Mouse (Mus musculus) liver, embryonic 13.5 days (tissue): Measurements from ENCODE around the gene Hes3. TPM values are rescaled to one million over a fixed set of nuclear protein-coding genes. Genes with fewer than 3 reads are reported as not detected.

Source experiments
- ATAC-seq: fragments of 200-750 bp; cut with Nextera tagmentation; 2 replicates; pipeline ENCODE4 v1.8.0; 2017; ENCODE audit warnings: low read depth, mild to moderate bottlenecking, moderate number of reproducible peaks, moderate library complexity
- DNase-seq: peaks from one replicate; pipeline ENCODE4 v3.0.0; 2022
- H3K27ac ChIP-seq: fragments of 300-500 bp; sonication (generic); 2 replicates; pipeline ENCODE4 v1.5.1; 2015; ENCODE audit warnings: moderate library complexity, mild to moderate bottlenecking, inconsistent platforms
- H3K27me3 ChIP-seq: fragments of 300-500 bp; sonication (generic); 2 replicates; pipeline ENCODE4 v1.6.1; 2015; ENCODE audit warnings: mild to moderate bottlenecking, inconsistent platforms
- H3K36me3 ChIP-seq: fragments of 300-500 bp; sonication (generic); 2 replicates; pipeline ENCODE4 v1.6.1; 2015; ENCODE audit warnings: mild to moderate bottlenecking, inconsistent platforms
- H3K4me1 ChIP-seq: fragments of 300-500 bp; sonication (generic); replicated peaks from 2 replicates; pipeline ENCODE4 v1.6.1; 2015; ENCODE audit warnings: inconsistent platforms
- H3K4me2 ChIP-seq: fragments of 300-500 bp; sonication (generic); 2 replicates; pipeline ENCODE4 v1.6.1; 2015; ENCODE audit warnings: inconsistent platforms, mild to moderate bottlenecking, moderate library complexity
- H3K4me3 ChIP-seq: fragments of 300-500 bp; sonication (generic); replicated peaks from 2 replicates; pipeline ENCODE4 v1.5.1; 2015; ENCODE audit warnings: mild to moderate bottlenecking, inconsistent platforms
- H3K9ac ChIP-seq: fragments of 300-500 bp; sonication (generic); 2 replicates; pipeline ENCODE4 v1.6.1; 2015; ENCODE audit warnings: mild to moderate bottlenecking, inconsistent platforms
- H3K9me3 ChIP-seq: fragments of 300-500 bp; sonication (generic); replicated peaks from 2 replicates; pipeline ENCODE4 v1.6.1; 2016; ENCODE audit warnings: inconsistent platforms
- WGBS: fragments of 180-500 bp; shearing (Covaris S2); methylation state at CpG from one replicate; pipeline ENCODE4 v1.1.7; 2015; ENCODE audit not compliant: insufficient replicate concordance; 5-methylcytosine and 5-hydroxymethylcytosine counted together
- polyA plus RNA-seq: library from polyadenylated mRNA; unstranded; fragments of >200 nt; fragmentation: Nextera tagmentation; extraction: Ambion mirVana; gene quantifications from 2 replicates; pipeline ENCODE4 v1.2.1, GENCODE M21; 2015

The Hes3 gene
- polyA plus RNA-seq, 1 experiment from 2014 or later: not detected

DNA sequence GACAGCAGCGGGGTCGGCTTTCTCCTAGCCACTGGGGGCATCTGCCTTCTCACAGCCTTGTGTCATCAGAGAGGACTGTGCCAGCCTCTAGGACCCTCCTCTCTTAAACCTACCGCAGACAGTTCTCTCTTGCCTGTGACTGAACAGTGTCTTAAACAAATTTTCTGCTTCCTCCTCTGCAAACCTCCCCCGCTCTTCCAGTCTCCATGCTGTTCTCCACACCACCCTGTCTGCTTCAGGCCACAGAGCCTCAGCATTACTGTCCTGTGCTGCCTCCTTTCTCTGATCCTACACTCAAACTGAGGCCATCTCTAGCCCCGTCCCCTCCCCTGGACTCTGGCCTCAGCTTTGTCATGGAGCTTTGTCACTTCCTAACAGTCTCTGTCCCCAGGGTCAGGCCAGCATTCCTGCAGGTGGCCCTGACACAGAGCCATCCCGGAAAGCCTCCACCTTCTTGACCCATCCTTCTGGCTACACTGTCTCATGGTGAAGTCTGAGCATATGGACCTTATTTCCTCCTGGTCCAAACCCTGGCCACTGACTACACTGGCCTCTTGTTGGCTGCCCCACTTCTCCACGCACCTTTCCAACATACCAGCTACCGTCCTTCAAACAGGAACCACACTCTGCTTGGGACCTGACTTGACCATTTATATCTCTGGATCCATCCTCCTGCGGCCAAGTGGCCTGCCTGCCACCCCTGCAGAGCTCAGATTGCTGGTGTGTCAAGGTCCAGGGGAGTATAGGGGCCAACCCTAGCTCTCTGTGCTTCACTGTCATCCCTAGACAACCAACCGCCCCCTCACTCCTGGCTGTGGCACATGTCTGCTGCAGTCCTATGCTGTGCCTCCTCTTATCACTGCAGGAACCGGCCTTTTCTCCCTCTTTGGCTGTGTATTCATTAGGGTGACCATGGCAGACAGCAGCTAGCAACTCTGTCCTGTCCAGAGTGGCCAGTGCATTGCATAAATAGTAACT, 46.6 kb downstream of the Hes3 start:
- DNase-seq (no peak), ATAC-seq (peak; percentile 35; the same call in 1 of the 2 replicates)
- WGBS: 69% methylated on average over 11 of the region's 11 CpGs
- Histone ChIP-seq H3K36me3 (no peaks in the 10 kb centered on the region), H3K27me3 (no peaks in the 10 kb centered on the region), H3K4me2 (no peak overlapping the region), H3K4me3 (no peak overlapping the region), H3K4me1 (peaks cover 5% of the 10 kb centered on the region; the same call in 1 of the 2 replicates), H3K27ac (no peak overlapping the region), H3K9ac (no peak overlapping the region), H3K9me3 (no peaks in the 10 kb centered on the region)

DNA sequence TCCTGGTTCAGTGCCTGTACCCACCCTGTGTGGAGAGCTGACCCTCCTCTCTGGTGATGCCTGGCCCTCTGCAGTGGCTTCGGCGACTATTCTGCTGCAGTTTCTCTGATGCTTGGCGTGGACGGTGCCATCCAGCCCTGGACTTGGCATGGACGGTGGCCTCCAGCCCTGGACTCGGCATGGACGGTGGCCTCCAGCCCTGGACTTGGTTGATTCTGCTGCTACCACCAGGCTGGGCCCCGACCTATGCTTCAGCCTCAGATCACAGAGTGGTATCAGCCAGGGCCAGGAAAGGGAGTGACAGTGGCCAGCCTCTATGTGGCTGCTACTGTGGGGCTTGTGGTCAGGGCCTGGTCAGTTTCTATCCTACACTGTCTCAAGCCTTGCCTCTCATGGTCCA, 47.5 kb downstream of the Hes3 start:
- Histone ChIP-seq H3K27me3 (no peaks in the 10 kb centered on the region), H3K4me2 (no peak overlapping the region), H3K4me1 (peaks cover 5% of the 10 kb centered on the region; the same call in 1 of the 2 replicates), H3K9me3 (no peaks in the 10 kb centered on the region), H3K4me3 (no peak overlapping the region), H3K36me3 (no peaks in the 10 kb centered on the region), H3K9ac (no peak overlapping the region), H3K27ac (no peak overlapping the region)
- WGBS: 82% methylated on average over 8 of the region's 8 CpGs
- ATAC-seq (no peak), DNase-seq (no peak)

DNA sequence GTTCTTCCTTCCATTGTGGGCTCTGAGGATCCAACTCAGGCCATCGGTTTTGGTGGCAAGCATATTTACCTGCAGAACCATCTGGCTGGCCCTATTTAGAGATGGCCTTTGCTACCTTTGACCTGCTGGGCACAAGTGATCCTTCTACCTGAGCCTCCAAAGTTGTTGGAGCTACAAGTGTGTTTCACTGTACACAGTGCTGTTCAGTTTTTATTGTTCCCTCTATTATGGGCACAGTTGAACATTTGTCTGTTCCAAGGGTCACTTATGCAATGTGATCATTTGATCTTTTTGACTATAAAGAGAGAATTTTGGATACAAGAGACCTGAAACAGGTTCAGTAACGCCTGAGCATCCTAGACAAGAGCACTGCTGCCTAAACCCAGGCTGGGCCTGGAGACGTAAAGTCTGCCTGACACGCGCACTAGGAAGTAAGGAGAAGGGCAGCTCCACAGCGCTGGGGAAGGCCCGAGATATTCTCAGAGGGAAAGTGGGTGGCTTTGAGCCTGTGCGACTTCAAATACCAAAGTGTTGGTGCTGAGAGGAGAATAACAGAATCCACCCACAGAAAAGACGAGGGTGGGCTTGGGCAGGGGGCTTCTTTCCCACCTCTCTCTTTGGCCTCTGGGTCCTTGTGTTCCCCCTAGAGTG, 48.1 kb downstream of the Hes3 start:
- Histone ChIP-seq H3K4me1 (peaks cover 5% of the 10 kb centered on the region; the same call in 1 of the 2 replicates), H3K27me3 (no peaks in the 10 kb centered on the region), H3K4me3 (no peak overlapping the region), H3K27ac (no peak overlapping the region), H3K9me3 (no peaks in the 10 kb centered on the region), H3K4me2 (no peak overlapping the region), H3K9ac (no peak overlapping the region), H3K36me3 (no peaks in the 10 kb centered on the region)
- WGBS: 72% methylated on average over 9 of the region's 9 CpGs
- DNase-seq (no peak), ATAC-seq (no peak)

DNA sequence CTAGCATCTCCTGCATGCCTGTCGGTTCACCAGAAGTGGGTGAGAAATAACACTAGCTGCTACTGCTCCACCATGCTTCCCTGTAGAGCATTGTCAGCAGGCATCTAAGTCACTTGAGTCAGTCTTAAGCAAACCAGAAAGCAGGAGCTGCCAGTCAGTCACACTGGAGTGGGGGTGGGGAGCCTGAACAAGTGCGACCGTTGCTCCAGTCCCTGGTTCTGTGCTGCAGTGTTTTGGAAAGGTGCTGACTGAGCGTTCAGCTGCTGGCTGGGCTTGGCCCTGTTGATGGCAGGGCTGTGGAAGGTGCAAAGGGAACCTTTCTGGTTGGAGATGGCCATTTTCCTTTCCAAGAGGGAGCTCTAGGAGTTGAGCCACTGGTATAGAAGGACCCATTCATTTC, 51.5 kb downstream of the Hes3 start:
- H3K27me3 ChIP-seq: no peaks in the 10 kb centered on the region
- DNase-seq (no peak), ATAC-seq (no peak)
- 65% methylated on average over 4 of the region's 4 CpGs for WGBS
- H3K4me2 ChIP-seq: no peak overlapping the region
- H3K4me1 ChIP-seq: peaks cover 2% of the 10 kb centered on the region; the same call in 1 of the 2 replicates
- H3K27ac ChIP-seq: no peak overlapping the region; the same call in 1 of the 2 replicates
- H3K9ac ChIP-seq: no peak overlapping the region
- peaks cover 9% of the 10 kb centered on the region; the same call in 1 of the 2 replicates for H3K36me3 ChIP-seq
- no peaks in the 10 kb centered on the region for H3K9me3 ChIP-seq
- no peak overlapping the region for H3K4me3 ChIP-seq

Other genes starting within 250 kb of the Hes3 start
- 4.9 and 5.1 TPM in 2 replicates for gene Plekhg5, start 219.2 kb downstream of the Hes3 start, polyA plus RNA-seq
- 0.37 and 0.48 TPM in 2 replicates for gene Tnfrsf25, start 175.7 kb downstream of the Hes3 start, polyA plus RNA-seq
- gene Espn, start 139.3 kb downstream of the Hes3 start, polyA plus RNA-seq: 1.8 and 2.1 TPM in 2 replicates
- 0.06 TPM in 1 of 2 replicates, not detected in the other for gene Hes2, start 132.8 kb downstream of the Hes3 start, polyA plus RNA-seq
- 24.8 and 25.2 TPM in 2 replicates for gene Acot7, start 113.5 kb downstream of the Hes3 start, polyA plus RNA-seq
- 0.81 and 0.82 TPM in 2 replicates for gene Gpr153, start 17.4 kb downstream of the Hes3 start, polyA plus RNA-seq
- gene Icmt, start 5.6 kb upstream of the Hes3 start, polyA plus RNA-seq: 7.9 and 8.6 TPM in 2 replicates
- 0.27 and 0.31 TPM in 2 replicates for gene Rnf207, start 27.3 kb upstream of the Hes3 start, polyA plus RNA-seq
- 353 and 381 TPM in 2 replicates for gene Rpl22, start 34.1 kb upstream of the Hes3 start, polyA plus RNA-seq
- gene Chd5, start 47.0 kb upstream of the Hes3 start, polyA plus RNA-seq: 0.21 and 0.52 TPM in 2 replicates
- 0.16 TPM in 2 replicates for gene Nphp4, start 185.0 kb upstream of the Hes3 start, polyA plus RNA-seq
- gene Kcnab2, start 186.2 kb upstream of the Hes3 start, polyA plus RNA-seq: 8.3 and 9.6 TPM in 2 replicates